Mouse (Mus musculus) forebrain, embryonic 11.5 days (tissue): ENCODE results near the gene Elf5. TPM values are rescaled to one million over a fixed set of nuclear protein-coding genes. Genes with fewer than 3 reads are reported as not detected.

Source experiments
- ATAC-seq: fragments of 200-750 bp; cut with Nextera tagmentation; replicated peaks from 2 replicates; pipeline ENCODE4 v1.8.0; 2017; ENCODE audit warnings: moderate TSS enrichment; ENCODE audit not compliant: low FRiP score
- DNase-seq: peaks from one replicate; pipeline ENCODE4 v3.0.0-alpha.2; 2017; ENCODE audit warnings: low spot score
- H3K27ac ChIP-seq: fragments of 300-500 bp; sonication (generic); 2 replicates; pipeline ENCODE4 v1.5.1; 2014; ENCODE audit warnings: low read depth, low read length
- H3K27me3 ChIP-seq: fragments of 300-500 bp; sonication (generic); 2 replicates; pipeline ENCODE4 v1.6.1; 2014; ENCODE audit warnings: mild to moderate bottlenecking, low read length, mixed read lengths; ENCODE audit not compliant: control insufficient read depth, insufficient read depth
- H3K36me3 ChIP-seq: fragments of 300-500 bp; sonication (generic); 2 replicates; pipeline ENCODE4 v1.6.1; 2014; ENCODE audit warnings: mild to moderate bottlenecking, low read length, moderate library complexity, mixed read lengths; ENCODE audit not compliant: control insufficient read depth, insufficient read depth
- H3K4me1 ChIP-seq: fragments of 300-500 bp; sonication (generic); replicated peaks from 2 replicates; pipeline ENCODE4 v1.6.1; 2014; ENCODE audit warnings: low read length, mixed read lengths; ENCODE audit not compliant: control insufficient read depth, insufficient read depth
- H3K4me2 ChIP-seq: fragments of 300-500 bp; sonication (generic); 2 replicates; pipeline ENCODE4 v1.6.1; 2014; ENCODE audit warnings: low read depth, mild to moderate bottlenecking, low read length, moderate library complexity, mixed read lengths; ENCODE audit not compliant: severe bottlenecking
- H3K4me3 ChIP-seq: fragments of 300-500 bp; sonication (generic); 2 replicates; pipeline ENCODE4 v1.5.1; 2014; ENCODE audit warnings: low read depth, low read length
- H3K9ac ChIP-seq: fragments of 300-500 bp; sonication (generic); 2 replicates; pipeline ENCODE4 v1.6.1; 2014; ENCODE audit warnings: low read length
- H3K9me3 ChIP-seq: fragments of 300-500 bp; sonication (generic); 2 replicates; pipeline ENCODE4 v1.6.1; 2016; ENCODE audit warnings: low read length, mixed read lengths; ENCODE audit not compliant: control insufficient read depth
- WGBS: fragments of 180-500 bp; shearing (Covaris S2); extraction: QIAGEN DNeasy Blood & Tissue Kit; methylation state at CpG from one replicate; pipeline ENCODE4 v1.1.7; 2014; 5-methylcytosine and 5-hydroxymethylcytosine counted together
- polyA plus RNA-seq: library from polyadenylated mRNA; unstranded; fragments of >200 nt; fragmentation: Nextera tagmentation; extraction: Ambion mirVana; gene quantifications from 2 replicates; pipeline ENCODE4 v1.2.1, GENCODE M21; 2014

Gene Elf5
- polyA plus RNA-seq, 1 experiment from 2014 or later = 0.11 TPM

DNA sequence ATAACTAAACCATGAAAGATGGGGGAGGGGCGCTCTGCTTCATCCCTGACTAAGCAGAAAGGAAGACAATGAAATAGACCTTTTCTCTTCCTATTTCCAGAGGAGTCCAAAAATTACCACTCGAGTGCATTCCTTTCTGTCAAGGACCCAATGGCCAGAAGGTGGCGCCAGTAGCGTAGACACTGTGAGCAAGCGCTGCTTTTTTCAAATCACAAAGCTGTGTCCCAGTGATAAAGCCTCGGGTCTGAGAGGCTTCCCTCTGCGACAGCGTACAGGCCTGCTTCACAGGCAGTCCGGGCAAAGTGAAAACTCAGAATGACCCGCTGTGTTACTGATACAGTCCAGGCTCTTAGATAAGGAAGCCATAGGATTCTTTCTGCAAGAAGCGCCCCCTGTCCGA, 28.2 kb downstream of the Elf5 start:
- H3K4me1 ChIP-seq = no peaks in the 10 kb centered on the region
- H3K4me3 ChIP-seq = peak overlapping the region; percentile 12; the same call in 1 of the 2 replicates
- peak overlapping the region; percentile 43; the same call in 1 of the 2 replicates for H3K9ac ChIP-seq
- H3K9me3 ChIP-seq = no peaks in the 10 kb centered on the region
- peak overlapping the region; percentile 46 for H3K4me2 ChIP-seq
- WGBS = 5% methylated on average over 12 of the region's 12 CpGs
- ATAC-seq (peak; percentile 64), DNase-seq (peak; percentile 91)
- H3K27ac ChIP-seq = no peak overlapping the region
- no peaks in the 10 kb centered on the region for H3K36me3 ChIP-seq
- no peaks in the 10 kb centered on the region for H3K27me3 ChIP-seq

- H3K27me3 ChIP-seq = no peaks in the 10 kb centered on the region
- no peaks in the 10 kb centered on the region for H3K4me1 ChIP-seq
- H3K36me3 ChIP-seq = no peaks in the 10 kb centered on the region
- DNase-seq (peak; percentile 65), ATAC-seq (no peak; the same call in 1 of the 2 replicates)
- H3K9ac ChIP-seq = no peak overlapping the region
- no peak overlapping the region for H3K27ac ChIP-seq
- H3K4me2 ChIP-seq = no peak overlapping the region
- 62% methylated on average over 6 of the region's 6 CpGs for WGBS
- H3K9me3 ChIP-seq = no peaks in the 10 kb centered on the region
- H3K4me3 ChIP-seq = no peak overlapping the region
These were observed 34.3 kb downstream of the Elf5 start for GRCm38 (mm10) chr2:103445776-103446175.

DNA sequence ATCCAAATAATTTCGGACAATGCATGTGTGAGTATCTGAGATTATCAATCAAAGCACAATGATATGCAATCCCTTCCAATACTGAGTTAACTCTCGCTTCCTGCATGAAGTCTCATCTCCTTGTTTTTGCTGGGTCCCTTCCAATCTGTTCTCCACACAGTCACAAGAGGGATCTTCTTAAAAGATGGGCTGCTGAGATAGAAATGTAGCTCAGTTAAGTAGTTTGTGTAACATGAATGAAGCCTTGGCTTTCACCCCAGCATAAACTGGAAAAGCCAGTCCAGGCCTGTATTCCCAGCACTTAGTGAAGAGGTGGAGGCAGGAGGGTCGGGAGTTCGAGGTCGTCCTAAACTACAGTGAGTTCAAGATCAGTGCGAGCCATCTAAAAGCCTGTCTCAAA, 34.8 kb downstream of the Elf5 start:
- 88% methylated on average over 6 of the region's 6 CpGs for WGBS
- Histone ChIP-seq H3K27me3 (no peaks in the 10 kb centered on the region), H3K4me1 (no peaks in the 10 kb centered on the region), H3K4me2 (no peak overlapping the region), H3K9me3 (no peaks in the 10 kb centered on the region), H3K36me3 (no peaks in the 10 kb centered on the region), H3K27ac (no peak overlapping the region), H3K4me3 (no peak overlapping the region), H3K9ac (no peak overlapping the region)
- no peak for ATAC-seq
- DNase-seq = no peak

- Histone ChIP-seq H3K4me2 (no peak overlapping the region), H3K27ac (no peak overlapping the region), H3K9me3 (no peaks in the 10 kb centered on the region), H3K36me3 (no peaks in the 10 kb centered on the region), H3K4me3 (no peak overlapping the region), H3K27me3 (no peaks in the 10 kb centered on the region), H3K9ac (no peak overlapping the region), H3K4me1 (no peaks in the 10 kb centered on the region)
- ATAC-seq (no peak), DNase-seq (no peak)
- WGBS = 75% methylated on average over 14 of the region's 14 CpGs
These were observed 37.6 kb downstream of the Elf5 start for GRCm38 (mm10) chr2:103448947-103449560.

DNA sequence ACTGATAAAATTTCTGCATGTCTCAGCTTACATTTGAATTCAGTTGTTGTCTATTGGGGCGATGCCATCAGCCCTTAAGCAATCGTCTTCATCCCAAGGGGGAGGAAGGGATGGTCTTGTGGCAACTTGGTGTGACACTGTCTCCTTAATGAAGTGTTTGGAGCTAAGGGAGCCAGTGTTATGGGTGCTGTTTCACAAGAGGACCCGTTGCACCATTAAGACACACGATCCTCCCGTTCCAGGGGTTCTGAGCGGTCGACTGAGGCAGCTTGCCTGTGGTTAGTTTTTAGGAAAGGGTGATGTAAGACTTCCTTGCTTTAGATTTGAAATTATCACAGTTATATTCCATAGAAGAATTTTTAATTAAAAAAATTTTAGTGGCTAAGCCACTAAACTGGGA, 38.3 kb downstream of the Elf5 start:
- H3K4me3 ChIP-seq = no peak overlapping the region
- no peak for ATAC-seq
- DNase-seq = no peak
- no peak overlapping the region for H3K9ac ChIP-seq
- 85% methylated on average over 7 of the region's 7 CpGs for WGBS
- H3K4me2 ChIP-seq = no peak overlapping the region
- no peaks in the 10 kb centered on the region for H3K36me3 ChIP-seq
- no peaks in the 10 kb centered on the region for H3K9me3 ChIP-seq
- H3K27ac ChIP-seq = no peak overlapping the region
- no peaks in the 10 kb centered on the region for H3K4me1 ChIP-seq
- H3K27me3 ChIP-seq = no peaks in the 10 kb centered on the region

GRCm38 (mm10) chr2:103450267-103450666, 38.8 kb downstream of the Elf5 start:
- Histone ChIP-seq H3K9me3 (no peaks in the 10 kb centered on the region), H3K9ac (no peak overlapping the region), H3K4me3 (no peak overlapping the region), H3K36me3 (no peaks in the 10 kb centered on the region), H3K4me2 (no peak overlapping the region), H3K27ac (no peak overlapping the region), H3K4me1 (no peaks in the 10 kb centered on the region), H3K27me3 (no peaks in the 10 kb centered on the region)
- DNase-seq (no peak), ATAC-seq (no peak)
- 95% methylated on average over 8 of the region's 8 CpGs for WGBS

GRCm38 (mm10) chr2:103452550-103452949, 41.1 kb downstream of the Elf5 start:
- DNase-seq = no peak

DNA sequence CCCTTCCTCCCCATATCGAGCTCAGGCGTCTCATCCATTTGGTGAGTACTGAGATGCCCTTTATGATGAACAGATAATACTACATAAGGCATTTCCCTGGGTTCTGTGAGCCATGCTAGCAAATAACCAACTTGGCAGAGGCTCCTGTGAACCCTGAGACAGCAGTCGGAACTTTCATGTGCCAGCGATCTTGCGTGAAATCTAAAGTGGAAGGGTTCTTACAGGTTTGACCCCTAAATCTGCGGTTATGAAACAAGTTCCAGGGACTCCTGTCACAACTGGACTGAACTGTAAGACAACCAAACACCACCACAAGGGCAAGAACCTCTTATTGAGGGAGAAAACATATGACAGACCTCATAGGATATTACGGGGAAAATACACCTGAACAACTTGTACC, 44.3 kb downstream of the Elf5 start:
- Histone ChIP-seq H3K27me3 (no peaks in the 10 kb centered on the region), H3K4me3 (no peak overlapping the region), H3K9me3 (no peaks in the 10 kb centered on the region), H3K4me2 (no peak overlapping the region), H3K27ac (no peak overlapping the region), H3K4me1 (no peaks in the 10 kb centered on the region), H3K9ac (no peak overlapping the region), H3K36me3 (no peaks in the 10 kb centered on the region; the same call in 1 of the 2 replicates)
- DNase-seq = no peak
- WGBS = 93% methylated on average over 7 of the region's 7 CpGs
- no peak for ATAC-seq

More at GRCm38 (mm10) chr2:103452550-103452949, 41.1 kb downstream of the Elf5 start:
- Histone ChIP-seq H3K4me2 (no peak overlapping the region), H3K4me1 (no peaks in the 10 kb centered on the region), H3K36me3 (no peaks in the 10 kb centered on the region; the same call in 1 of the 2 replicates), H3K27me3 (no peaks in the 10 kb centered on the region), H3K27ac (no peak overlapping the region), H3K4me3 (no peak overlapping the region), H3K9ac (no peak overlapping the region), H3K9me3 (no peaks in the 10 kb centered on the region)
- ATAC-seq = no peak
- WGBS = 90% methylated on average over 5 of the region's 5 CpGs

- DNase-seq = peak; percentile 90
- Histone ChIP-seq H3K9me3 (no peaks in the 10 kb centered on the region), H3K4me3 (no peak overlapping the region), H3K9ac (no peak overlapping the region), H3K27me3 (no peaks in the 10 kb centered on the region), H3K4me1 (no peaks in the 10 kb centered on the region), H3K4me2 (no peak overlapping the region), H3K27ac (no peak overlapping the region), H3K36me3 (no peaks in the 10 kb centered on the region; the same call in 1 of the 2 replicates)
- ATAC-seq = 0 out of 2 replicates have a peak, but pooled peaks have one; percentile 69
- 24% methylated on average over 10 of the region's 10 CpGs for WGBS
These were observed 45.2 kb downstream of the Elf5 start for GRCm38 (mm10) chr2:103456646-103457045.
